Mouse (Mus musculus) midbrain, postnatal 0 days (tissue): ENCODE results near the gene Slc27a5. TPM values are rescaled to one million over a fixed set of nuclear protein-coding genes. Genes with fewer than 3 reads are reported as not detected.

ENCODE experiments used
- ATAC-seq: fragments of 200-750 bp; cut with Nextera tagmentation; 2 replicates; pipeline ENCODE4 v1.8.0; 2017; ENCODE audit warnings: moderate number of reproducible peaks, mild to moderate bottlenecking, moderate TSS enrichment, moderate library complexity; ENCODE audit not compliant: low FRiP score
- DNase-seq: peaks from one replicate; pipeline ENCODE4 v3.0.0-alpha.2; 2015; ENCODE audit warnings: low spot score
- H3K27ac ChIP-seq: fragments of 300-500 bp; sonication (generic); 2 replicates; pipeline ENCODE4 v1.5.1; 2014; ENCODE audit warnings: low read depth, mild to moderate bottlenecking, low read length, mixed read lengths
- H3K27me3 ChIP-seq: fragments of 300-500 bp; sonication (generic); 2 replicates; pipeline ENCODE4 v1.6.1; 2014; ENCODE audit warnings: low read length, control low read depth, mixed read lengths; ENCODE audit not compliant: insufficient read depth
- H3K36me3 ChIP-seq: fragments of 300-500 bp; sonication (generic); 2 replicates; pipeline ENCODE4 v1.6.1; 2014; ENCODE audit warnings: low read length, control low read depth, mixed read lengths; ENCODE audit not compliant: insufficient read depth
- H3K4me1 ChIP-seq: fragments of 300-500 bp; sonication (generic); 2 replicates; pipeline ENCODE4 v1.6.1; 2014; ENCODE audit warnings: mild to moderate bottlenecking, control low read depth, antibody characterized with exemption, low read length, mixed read lengths; ENCODE audit not compliant: insufficient read depth
- H3K4me2 ChIP-seq: fragments of 300-500 bp; sonication (generic); 2 replicates; pipeline ENCODE4 v1.6.1; 2014; ENCODE audit warnings: low read depth, mild to moderate bottlenecking, low read length, mixed read lengths; ENCODE audit not compliant: poor library complexity, severe bottlenecking
- H3K4me3 ChIP-seq: fragments of 300-500 bp; sonication (generic); 2 replicates; pipeline ENCODE4 v1.5.1; 2014; ENCODE audit warnings: low read depth, mild to moderate bottlenecking, low read length, moderate library complexity
- H3K9ac ChIP-seq: fragments of 300-500 bp; sonication (generic); replicated peaks from 2 replicates; pipeline ENCODE4 v1.6.1; 2014; ENCODE audit warnings: mild to moderate bottlenecking, low read length, moderate library complexity, mixed read lengths; ENCODE audit not compliant: poor library complexity, severe bottlenecking
- H3K9me3 ChIP-seq: fragments of 300-500 bp; sonication (generic); 2 replicates; pipeline ENCODE4 v1.6.1; 2016; ENCODE audit warnings: low read length, control low read depth
- CTCF ChIP-seq: IDR thresholded peaks from 2 replicates; pipeline ENCODE4 v1.5.1; 2016; ENCODE audit warnings: antibody characterized with exemption, mild to moderate bottlenecking
- WGBS: fragments of 180-500 bp; shearing (Covaris S2); extraction: QIAGEN DNeasy Blood & Tissue Kit; methylation state at CpG from one replicate; pipeline ENCODE4 v1.1.7; 2014; 5-methylcytosine and 5-hydroxymethylcytosine counted together
- polyA plus RNA-seq: library from polyadenylated mRNA; unstranded; fragments of >200 nt; fragmentation: Nextera tagmentation; extraction: Ambion mirVana; gene quantifications from 2 replicates; pipeline ENCODE4 v1.2.1, GENCODE M21; 2015
- total RNA-seq: library from RNA; depleted of rRNA; stranded (reverse); fragments of >200 nt; gene quantifications from 2 replicates; pipeline ENCODE4 v1.2.3, GENCODE M21; 2014

Gene Slc27a5
- total and polyA plus RNA-seq, 2 experiments from 2014 or later: 0.21 TPM; not detected in 1

DNA sequence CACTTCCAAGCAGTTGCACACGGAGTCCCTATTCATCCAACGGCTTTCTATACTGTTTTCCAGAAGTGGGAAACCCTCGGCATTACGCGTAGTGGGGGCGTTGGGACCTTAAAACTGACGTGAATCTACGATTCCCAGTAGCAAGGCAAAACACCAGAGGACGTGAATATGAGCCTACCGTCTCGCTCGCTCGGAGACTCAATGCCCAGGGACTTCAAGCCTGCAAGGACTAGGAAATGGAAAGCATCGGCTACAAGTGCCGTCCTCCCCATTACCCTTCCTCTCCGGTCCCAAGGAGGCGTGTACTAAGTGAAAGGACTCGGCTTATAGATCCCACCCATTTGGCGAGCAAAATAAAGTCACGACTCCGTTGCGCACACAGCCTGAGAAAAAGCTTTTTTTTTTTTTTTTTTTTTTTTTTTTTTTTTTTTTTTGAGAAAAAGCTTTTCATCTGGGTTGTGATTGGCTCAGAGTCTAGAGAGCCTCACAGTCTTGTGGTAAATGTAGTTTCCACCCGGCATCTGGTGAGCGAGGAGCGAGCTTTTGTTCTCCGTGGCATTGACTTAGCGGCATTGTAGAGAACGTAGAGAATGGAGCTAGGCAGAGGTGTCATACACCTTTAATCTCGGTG is 36.4 kb downstream of the Slc27a5 start:
- ATAC-seq: peak; percentile 78
- Histone ChIP-seq H3K4me3 (peak overlapping the region; percentile 48), H3K27ac (peak overlapping the region; percentile 76), H3K9ac (peak overlapping the region; percentile 70), H3K36me3 (no peaks in the 10 kb centered on the region), H3K4me2 (peak overlapping the region; percentile 64), H3K27me3 (no peaks in the 10 kb centered on the region), H3K4me1 (peaks cover 7% of the 10 kb centered on the region), H3K9me3 (no peaks in the 10 kb centered on the region)
- TF ChIP-seq CTCF: no peak
- peak; percentile 93 for DNase-seq
- 1% methylated on average over 29 of the region's 29 CpGs for WGBS

GRCm38 (mm10) chr7:12959718-12960117 is 38.3 kb downstream of the Slc27a5 start:
- ATAC-seq (no peak), DNase-seq (no peak)
- Histone ChIP-seq H3K9ac (no peak overlapping the region), H3K27me3 (no peaks in the 10 kb centered on the region), H3K36me3 (no peaks in the 10 kb centered on the region), H3K9me3 (no peaks in the 10 kb centered on the region), H3K4me1 (peaks cover under 1% of the 10 kb centered on the region; the same call in 1 of the 2 replicates), H3K4me3 (no peak overlapping the region), H3K4me2 (no peak overlapping the region), H3K27ac (no peak overlapping the region)
- WGBS: 21% methylated on average over 4 of the region's 4 CpGs
- TF ChIP-seq CTCF: no peak

- Histone ChIP-seq H3K27ac (no peak overlapping the region), H3K4me3 (no peak overlapping the region), H3K36me3 (no peaks in the 10 kb centered on the region), H3K4me1 (no peaks in the 10 kb centered on the region), H3K9me3 (no peaks in the 10 kb centered on the region), H3K4me2 (no peak overlapping the region), H3K27me3 (no peaks in the 10 kb centered on the region), H3K9ac (no peak overlapping the region)
- ATAC-seq (no peak), DNase-seq (no peak)
- WGBS: 83% methylated on average over 4 of the region's 4 CpGs
- TF ChIP-seq CTCF: no peak
Observed at GRCm38 (mm10) chr7:12958948-12959347, 39.0 kb downstream of the Slc27a5 start.

GRCm38 (mm10) chr7:12957511-12957910 is 40.5 kb downstream of the Slc27a5 start:
- WGBS: 71% methylated on average over 5 of the region's 5 CpGs
- H3K36me3 ChIP-seq: no peaks in the 10 kb centered on the region
- no peak for ATAC-seq

GRCm38 (mm10) chr7:12954896-12955295 is 43.1 kb downstream of the Slc27a5 start:
- no peak overlapping the region for H3K9ac ChIP-seq
- no peak overlapping the region for H3K4me2 ChIP-seq
- 42% methylated on average over 3 of the region's 3 CpGs for WGBS
- H3K9me3 ChIP-seq: no peaks in the 10 kb centered on the region
- no peak overlapping the region for H3K27ac ChIP-seq
- ATAC-seq: no peak
- H3K27me3 ChIP-seq: no peaks in the 10 kb centered on the region
- H3K4me3 ChIP-seq: no peak overlapping the region
- H3K36me3 ChIP-seq: no peaks in the 10 kb centered on the region
- peaks cover 3% of the 10 kb centered on the region; the same call in 1 of the 2 replicates for H3K4me1 ChIP-seq
- peak; percentile 54 for TF ChIP-seq CTCF
- peak; percentile 54 for DNase-seq

More at GRCm38 (mm10) chr7:12957511-12957910, 40.5 kb downstream of the Slc27a5 start:
- H3K27me3 ChIP-seq: no peaks in the 10 kb centered on the region
- no peaks in the 10 kb centered on the region for H3K9me3 ChIP-seq
- no peak for DNase-seq
- H3K4me1 ChIP-seq: no peaks in the 10 kb centered on the region
- H3K9ac ChIP-seq: no peak overlapping the region
- H3K27ac ChIP-seq: no peak overlapping the region
- no peak overlapping the region for H3K4me2 ChIP-seq
- TF ChIP-seq CTCF: no peak
- no peak overlapping the region for H3K4me3 ChIP-seq

- Histone ChIP-seq H3K27ac (peak overlapping the region; percentile 87), H3K36me3 (no peaks in the 10 kb centered on the region), H3K27me3 (no peaks in the 10 kb centered on the region), H3K9me3 (no peaks in the 10 kb centered on the region), H3K9ac (peak overlapping the region; percentile 65), H3K4me1 (peaks cover 3% of the 10 kb centered on the region; the same call in 1 of the 2 replicates), H3K4me2 (peak overlapping the region; percentile 83), H3K4me3 (peak overlapping the region; percentile 44)
- peak; percentile 44 for ATAC-seq
- no peak for TF ChIP-seq CTCF
- no peak for DNase-seq
- WGBS: 10% methylated on average over 16 of the region's 16 CpGs
Observed at GRCm38 (mm10) chr7:12949872-12950229, 48.1 kb downstream of the Slc27a5 start.
